Mouse (Mus musculus) hindbrain, embryonic 13.5 days (tissue): Measurements from ENCODE around the gene Tspan6. TPM values are rescaled to one million over a fixed set of nuclear protein-coding genes. Genes with fewer than 3 reads are reported as not detected.

ENCODE experiments used
- ATAC-seq: fragments of 200-750 bp; cut with Nextera tagmentation; 2 replicates; pipeline ENCODE4 v1.8.0; 2017; ENCODE audit warnings: moderate TSS enrichment; ENCODE audit not compliant: low FRiP score
- H3K27ac ChIP-seq: fragments of 300-500 bp; sonication (generic); 2 replicates; pipeline ENCODE4 v1.5.1; 2015; ENCODE audit warnings: inconsistent platforms, mild to moderate bottlenecking, moderate library complexity
- H3K27me3 ChIP-seq: fragments of 300-500 bp; sonication (generic); 2 replicates; pipeline ENCODE4 v1.6.1; 2015; ENCODE audit warnings: mild to moderate bottlenecking, inconsistent platforms
- H3K36me3 ChIP-seq: fragments of 300-500 bp; sonication (generic); 2 replicates; pipeline ENCODE4 v1.6.1; 2015; ENCODE audit warnings: mild to moderate bottlenecking, inconsistent platforms
- H3K4me1 ChIP-seq: fragments of 300-500 bp; sonication (generic); replicated peaks from 2 replicates; pipeline ENCODE4 v1.6.1; 2015; ENCODE audit warnings: inconsistent platforms
- H3K4me2 ChIP-seq: fragments of 300-500 bp; sonication (generic); 2 replicates; pipeline ENCODE4 v1.6.1; 2015; ENCODE audit warnings: inconsistent platforms, mild to moderate bottlenecking, moderate library complexity
- H3K4me3 ChIP-seq: fragments of 300-500 bp; sonication (generic); 2 replicates; pipeline ENCODE4 v1.5.1; 2015; ENCODE audit warnings: mild to moderate bottlenecking, inconsistent platforms
- H3K9ac ChIP-seq: fragments of 300-500 bp; sonication (generic); 2 replicates; pipeline ENCODE4 v1.6.1; 2015; ENCODE audit warnings: mild to moderate bottlenecking, inconsistent platforms
- H3K9me3 ChIP-seq: fragments of 300-500 bp; sonication (generic); 2 replicates; pipeline ENCODE4 v1.6.1; 2016; ENCODE audit warnings: inconsistent platforms
- WGBS: fragments of 180-500 bp; shearing (Covaris S2); methylation state at CpG from one replicate; pipeline ENCODE4 v1.1.7; 2015; 5-methylcytosine and 5-hydroxymethylcytosine counted together
- polyA plus RNA-seq: library from polyadenylated mRNA; unstranded; fragments of >200 nt; fragmentation: Nextera tagmentation; extraction: Ambion mirVana; gene quantifications from 2 replicates; pipeline ENCODE4 v1.2.1, GENCODE M21; 2015

Tspan6 gene
- 252 and 256 TPM in 2 replicates for polyA plus RNA-seq

GRCm38 (mm10) chrX:133898014-133898542 is at the start of gene Tspan6:
TSS of gene Tspan6 (minus strand) at chrX:133898429.
- 19% methylated on average over 33 of the region's 33 CpGs for WGBS
- Histone ChIP-seq H3K27ac (peak within 1 kb of the TSS; percentile 84), H3K4me3 (peak within 1 kb of the TSS; percentile 54), H3K9ac (peak within 1 kb of the TSS; percentile 81), H3K27me3 (no peaks in the 10 kb centered on the region), H3K4me2 (peak within 1 kb of the TSS; percentile 58), H3K9me3 (no peaks in the 10 kb centered on the region), H3K4me1 (no peaks in the 10 kb centered on the region), H3K36me3 (peaks cover 16% of the 10 kb centered on the region)
- ATAC-seq = peak; percentile 97

- WGBS = 29% methylated on average over 3 of the region's 3 CpGs
- no peak overlapping the region for H3K4me3 ChIP-seq
- no peak overlapping the region for H3K27ac ChIP-seq
- ATAC-seq = peak; percentile 71; the same call in 1 of the 2 replicates
- peaks cover 10% of the 10 kb centered on the region; the same call in 1 of the 2 replicates for H3K27me3 ChIP-seq
- no peak overlapping the region for H3K9ac ChIP-seq
- no peaks in the 10 kb centered on the region for H3K9me3 ChIP-seq
- no peak overlapping the region for H3K4me2 ChIP-seq
- H3K36me3 ChIP-seq = no peaks in the 10 kb centered on the region
- H3K4me1 ChIP-seq = no peaks in the 10 kb centered on the region
Observed at GRCm38 (mm10) chrX:133947427-133947826, 49.2 kb upstream of the Tspan6 start.

- Histone ChIP-seq H3K4me3 (no peak overlapping the region), H3K9ac (no peak overlapping the region), H3K27me3 (0 out of 2 replicates have a peak, but pooled peaks cover 2% of the 10 kb centered on the region), H3K27ac (no peak overlapping the region), H3K4me1 (no peaks in the 10 kb centered on the region), H3K4me2 (no peak overlapping the region), H3K9me3 (no peaks in the 10 kb centered on the region), H3K36me3 (no peaks in the 10 kb centered on the region)
- no peak for ATAC-seq
- WGBS = 70% methylated on average over 1 of the region's 1 CpGs
Observed at GRCm38 (mm10) chrX:133939561-133939960, 41.3 kb upstream of the Tspan6 start.

- no peak for ATAC-seq
- Histone ChIP-seq H3K36me3 (no peaks in the 10 kb centered on the region), H3K9me3 (no peaks in the 10 kb centered on the region), H3K9ac (no peak overlapping the region), H3K27ac (no peak overlapping the region), H3K27me3 (no peaks in the 10 kb centered on the region), H3K4me1 (no peaks in the 10 kb centered on the region), H3K4me3 (no peak overlapping the region), H3K4me2 (no peak overlapping the region)
- WGBS = 92% methylated on average over 4 of the region's 4 CpGs
Observed at GRCm38 (mm10) chrX:133936605-133937225, 38.5 kb upstream of the Tspan6 start.

- ATAC-seq = no peak
- H3K27ac ChIP-seq = no peak overlapping the region
- H3K27me3 ChIP-seq = no peaks in the 10 kb centered on the region
- WGBS = 64% methylated on average over 12 of the region's 12 CpGs
- H3K4me1 ChIP-seq = no peaks in the 10 kb centered on the region
- H3K36me3 ChIP-seq = no peaks in the 10 kb centered on the region
- no peak overlapping the region for H3K4me3 ChIP-seq
- no peaks in the 10 kb centered on the region for H3K9me3 ChIP-seq
- H3K9ac ChIP-seq = no peak overlapping the region
- no peak overlapping the region for H3K4me2 ChIP-seq
Observed at GRCm38 (mm10) chrX:133931302-133932013, 33.2 kb upstream of the Tspan6 start.

GRCm38 (mm10) chrX:133926760-133927159 is 28.5 kb upstream of the Tspan6 start:
- H3K4me1 ChIP-seq = no peaks in the 10 kb centered on the region
- H3K9me3 ChIP-seq = no peaks in the 10 kb centered on the region
- no peaks in the 10 kb centered on the region for H3K36me3 ChIP-seq
- 82% methylated on average over 5 of the region's 5 CpGs for WGBS
- H3K4me2 ChIP-seq = no peak overlapping the region
- H3K27me3 ChIP-seq = no peaks in the 10 kb centered on the region
- no peak overlapping the region for H3K4me3 ChIP-seq
- H3K9ac ChIP-seq = no peak overlapping the region
- ATAC-seq = no peak
- H3K27ac ChIP-seq = no peak overlapping the region

GRCm38 (mm10) chrX:133921187-133921586 is 23.0 kb upstream of the Tspan6 start:
- Histone ChIP-seq H3K36me3 (no peaks in the 10 kb centered on the region), H3K4me3 (no peak overlapping the region), H3K9me3 (no peaks in the 10 kb centered on the region), H3K9ac (no peak overlapping the region), H3K4me1 (no peaks in the 10 kb centered on the region), H3K4me2 (no peak overlapping the region), H3K27ac (no peak overlapping the region), H3K27me3 (no peaks in the 10 kb centered on the region)
- ATAC-seq = no peak
- WGBS = 67% methylated on average over 4 of the region's 4 CpGs

- no peak overlapping the region for H3K27ac ChIP-seq
- H3K9ac ChIP-seq = no peak overlapping the region
- no peaks in the 10 kb centered on the region for H3K36me3 ChIP-seq
- no peak overlapping the region for H3K4me2 ChIP-seq
- H3K27me3 ChIP-seq = 0 out of 2 replicates have a peak, but pooled peaks cover 6% of the 10 kb centered on the region
- WGBS = 69% methylated on average over 7 of the region's 7 CpGs
- no peaks in the 10 kb centered on the region for H3K4me1 ChIP-seq
- ATAC-seq = no peak
- no peak overlapping the region for H3K4me3 ChIP-seq
- no peaks in the 10 kb centered on the region for H3K9me3 ChIP-seq
Observed at GRCm38 (mm10) chrX:133914219-133914618, 16.0 kb upstream of the Tspan6 start.

GRCm38 (mm10) chrX:133913006-133913405 is 14.8 kb upstream of the Tspan6 start:
- no peaks in the 10 kb centered on the region for H3K9me3 ChIP-seq
- no peaks in the 10 kb centered on the region for H3K4me1 ChIP-seq
- H3K9ac ChIP-seq = no peak overlapping the region
- H3K27me3 ChIP-seq = 0 out of 2 replicates have a peak, but pooled peaks cover 6% of the 10 kb centered on the region
- WGBS = 88% methylated on average over 3 of the region's 3 CpGs
- H3K4me3 ChIP-seq = no peak overlapping the region
- no peak overlapping the region for H3K27ac ChIP-seq
- no peak overlapping the region for H3K4me2 ChIP-seq
- no peak for ATAC-seq
- H3K36me3 ChIP-seq = no peaks in the 10 kb centered on the region

- Histone ChIP-seq H3K4me3 (no peak overlapping the region), H3K27me3 (0 out of 2 replicates have a peak, but pooled peaks cover 6% of the 10 kb centered on the region), H3K4me1 (no peaks in the 10 kb centered on the region), H3K9me3 (no peaks in the 10 kb centered on the region), H3K9ac (no peak overlapping the region), H3K36me3 (no peaks in the 10 kb centered on the region), H3K4me2 (no peak overlapping the region), H3K27ac (no peak overlapping the region)
- ATAC-seq = no peak
- WGBS = 36% methylated on average over 10 of the region's 10 CpGs
Observed at GRCm38 (mm10) chrX:133911397-133912103, 13.3 kb upstream of the Tspan6 start.

GRCm38 (mm10) chrX:133908261-133908660 is 10.0 kb upstream of the Tspan6 start, which contains the start of gene Srpx2:
TSS of gene Srpx2 (plus strand) at chrX:133908426.
- H3K27me3 ChIP-seq = 0 out of 2 replicates have a peak, but pooled peaks cover 6% of the 10 kb centered on the region
- H3K4me1 ChIP-seq = no peaks in the 10 kb centered on the region
- no peaks in the 10 kb centered on the region for H3K9me3 ChIP-seq
- H3K9ac ChIP-seq = no peak within 1 kb of the TSS
- no peak within 1 kb of the TSS for H3K27ac ChIP-seq
- ATAC-seq = no peak
- H3K4me2 ChIP-seq = no peak within 1 kb of the TSS
- 33% methylated on average over 3 of the region's 3 CpGs for WGBS
- no peaks in the 10 kb centered on the region for H3K36me3 ChIP-seq
- no peak within 1 kb of the TSS for H3K4me3 ChIP-seq

GRCm38 (mm10) chrX:133888111-133888510 is 10.1 kb downstream of the Tspan6 start:
- peaks cover 16% of the 10 kb centered on the region for H3K36me3 ChIP-seq
- no peak overlapping the region for H3K4me3 ChIP-seq
- H3K4me1 ChIP-seq = no peaks in the 10 kb centered on the region
- no peak overlapping the region for H3K9ac ChIP-seq
- H3K27ac ChIP-seq = no peak overlapping the region
- no peak for ATAC-seq
- no peaks in the 10 kb centered on the region for H3K9me3 ChIP-seq
- WGBS = 90% methylated on average over 5 of the region's 5 CpGs
- no peaks in the 10 kb centered on the region for H3K27me3 ChIP-seq
- no peak overlapping the region for H3K4me2 ChIP-seq
